Mouse (Mus musculus) myocyte (in vitro differentiated cells): ENCODE measurements around the gene Cgas. TPM values are rescaled to one million over a fixed set of nuclear protein-coding genes. Genes with fewer than 3 reads are reported as not detected.
"Not testable (repeated sequence)": the region's sequence is repeated elsewhere in the genome, so short reads cannot be mapped to it uniquely, and the experiment has no call there.

ENCODE experiments used
- H3K27me3 ChIP-seq: one replicate; pipeline ENCODE4 v1.6.1; 2011; ENCODE audit not compliant: control insufficient read depth, insufficient read depth, insufficient read length
- H3K36me3 ChIP-seq: one replicate; pipeline ENCODE4 v1.6.1; 2011; ENCODE audit not compliant: control insufficient read depth, insufficient read depth
- H3K4me2 ChIP-seq: one replicate; pipeline ENCODE4 v1.6.1; 2011; ENCODE audit warnings: low read depth, control low read depth
- H3K4me3 ChIP-seq: one replicate; pipeline ENCODE4 v1.5.1; 2011; ENCODE audit warnings: mild to moderate bottlenecking, control low read depth, moderate library complexity
- H3K79me2 ChIP-seq: one replicate; pipeline ENCODE4 v1.6.1; 2011; ENCODE audit not compliant: control insufficient read depth, insufficient read depth
- H3ac ChIP-seq: one replicate; pipeline ENCODE4 v1.6.1; 2011; ENCODE audit not compliant: control insufficient read depth, insufficient read length
- CEBPB ChIP-seq: IDR thresholded peaks from 2 replicates; pipeline ENCODE4 v1.6.1; 2011; ENCODE audit warnings: mild to moderate bottlenecking, moderate library complexity; ENCODE audit not compliant: poor library complexity, insufficient read depth, severe bottlenecking
- E2F4 ChIP-seq: IDR thresholded peaks from one replicate; pipeline ENCODE4 v1.6.1; 2011; ENCODE audit warnings: mild to moderate bottlenecking, control low read depth, moderate library complexity; ENCODE audit not compliant: insufficient read depth
- MAX ChIP-seq: IDR thresholded peaks from one replicate; pipeline ENCODE4 v1.6.1; 2011; ENCODE audit warnings: low read depth, mild to moderate bottlenecking, control low read depth
- MYOD1 ChIP-seq, 3 experiments: IDR thresholded peaks; one replicate each; pipeline ENCODE4 v1.6.1; 2011; ENCODE audit warnings: control low read depth in 2 of 3, low read depth in 2 of 3, mild to moderate bottlenecking in 2 of 3, moderate library complexity in 1 of 3; ENCODE audit not compliant: insufficient read length in 2 of 3, control insufficient read depth in 1 of 3
- MYOG ChIP-seq, 3 experiments: IDR thresholded peaks; one replicate each; pipeline ENCODE4 v1.6.1; 2011; ENCODE audit warnings: control low read depth in 2 of 3, low read depth in 2 of 3, mild to moderate bottlenecking in 2 of 3; ENCODE audit not compliant: insufficient read length in 2 of 3, control insufficient read depth in 1 of 3, insufficient read depth in 1 of 3
- POLR2A ChIP-seq: IDR thresholded peaks from one replicate; pipeline ENCODE4 v1.6.1; 2011; ENCODE audit warnings: low read depth, mild to moderate bottlenecking, control low read depth, moderate library complexity; ENCODE audit not compliant: insufficient read length
- POLR2AphosphoS2 ChIP-seq: IDR thresholded peaks from one replicate; pipeline ENCODE4 v1.6.1; 2011; ENCODE audit warnings: low read depth, control low read depth; ENCODE audit not compliant: insufficient read length
- REST ChIP-seq: IDR thresholded peaks from one replicate; pipeline ENCODE4 v1.6.1; 2011; ENCODE audit warnings: mild to moderate bottlenecking, control low read depth, moderate library complexity; ENCODE audit not compliant: insufficient read depth, insufficient read length
- SRF ChIP-seq: IDR thresholded peaks from one replicate; pipeline ENCODE4 v1.6.1; 2011; ENCODE audit warnings: low read depth; ENCODE audit not compliant: control insufficient read depth, insufficient read length
- TCF12 ChIP-seq: IDR thresholded peaks from one replicate; pipeline ENCODE4 v1.6.1; 2011; ENCODE audit warnings: mild to moderate bottlenecking, control low read depth; ENCODE audit not compliant: poor library complexity, insufficient read depth, severe bottlenecking
- TCF3 ChIP-seq: IDR thresholded peaks from one replicate; pipeline ENCODE4 v1.6.1; 2011; ENCODE audit warnings: low read depth, control low read depth; ENCODE audit not compliant: insufficient read length
- USF1 ChIP-seq: IDR thresholded peaks from one replicate; pipeline ENCODE4 v1.6.1; 2011; ENCODE audit warnings: low read depth, mild to moderate bottlenecking, control low read depth, moderate library complexity
- polyA plus RNA-seq: library from polyadenylated mRNA; unstranded; fragments of >200 nt; fragmentation: generic; extraction: Trizol; gene quantifications from one replicate; pipeline ENCODE4 v1.2.1, GENCODE M21; 2012; ENCODE audit warnings: missing spikeins

Cgas gene
- polyA plus RNA-seq = 0.56 TPM

- Histone ChIP-seq H3K4me2 (peak within 1 kb of the TSS; percentile 65), H3K27me3 (peaks cover 7% of the 10 kb centered on the region), H3K79me2 (no peaks in the 10 kb centered on the region)
These were observed at the start of gene Cgas for GRCm38 (mm10) chr9:78442579-78443392. Gene Cgas (minus strand): TSS chr9:78443237.

DNA sequence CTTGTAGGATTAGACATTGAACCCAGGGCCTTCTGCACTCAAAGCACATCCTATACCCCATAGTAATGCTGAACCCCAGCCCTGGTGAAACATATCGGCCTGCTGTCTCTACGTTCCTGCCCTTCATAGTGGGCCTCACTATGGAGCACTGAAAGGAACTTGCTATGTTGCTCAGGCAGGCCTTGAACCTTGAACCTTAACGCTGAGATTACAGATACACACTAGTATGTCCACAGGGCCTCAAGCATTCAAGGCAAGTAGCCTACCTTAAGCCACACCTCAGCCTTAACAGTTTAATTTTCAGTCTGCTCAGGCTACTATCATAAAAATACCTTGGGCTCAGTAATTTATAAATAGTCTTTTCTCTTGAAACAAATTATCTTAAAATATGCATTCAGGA is 49.2 kb upstream of the Cgas start:
- TF ChIP-seq CEBPB (no peak), POLR2AphosphoS2 (no peak), USF1 (no peak), POLR2A (no peak), MYOG (IDR thresholded peaks at IDR 0.05; ENCODE audit: control insufficient read depth in 1 of 3, insufficient read depth in 1 of 3, insufficient read length in 2 of 3, low read depth in 2 of 3) (no peak), MYOD1 (IDR thresholded peaks at IDR 0.05; ENCODE audit: control insufficient read depth in 1 of 3, insufficient read length in 2 of 3, low read depth in 2 of 3) (no peak), TCF3 (no peak), SRF (no peak), TCF12 (no peak), REST (no peak), E2F4 (no peak), MAX (no peak)
- H3K79me2 ChIP-seq = no peaks in the 10 kb centered on the region
- H3ac ChIP-seq = no peak overlapping the region
- H3K27me3 ChIP-seq = no peaks in the 10 kb centered on the region
- H3K36me3 ChIP-seq = no peaks in the 10 kb centered on the region
- no peak overlapping the region for H3K4me2 ChIP-seq
- H3K4me3 ChIP-seq = no peak overlapping the region

More at GRCm38 (mm10) chr9:78442579-78443392, at the start of gene Cgas:
- Histone ChIP-seq H3ac (peak within 1 kb of the TSS; percentile 28), H3K4me3 (peak within 1 kb of the TSS; percentile 26), H3K36me3 (no peaks in the 10 kb centered on the region)
- no peak for TF ChIP-seq TCF12
- TF ChIP-seq POLR2AphosphoS2 = no peak
- TF ChIP-seq SRF = no peak
- TF ChIP-seq MAX = no peak
- no peak for TF ChIP-seq E2F4
- TF ChIP-seq MYOG (IDR thresholded peaks at IDR 0.05; ENCODE audit: control insufficient read depth in 1 of 3, insufficient read depth in 1 of 3, insufficient read length in 2 of 3, low read depth in 2 of 3) = no peak
- TF ChIP-seq USF1 = no peak
- TF ChIP-seq POLR2A = peak; percentile 45

DNA sequence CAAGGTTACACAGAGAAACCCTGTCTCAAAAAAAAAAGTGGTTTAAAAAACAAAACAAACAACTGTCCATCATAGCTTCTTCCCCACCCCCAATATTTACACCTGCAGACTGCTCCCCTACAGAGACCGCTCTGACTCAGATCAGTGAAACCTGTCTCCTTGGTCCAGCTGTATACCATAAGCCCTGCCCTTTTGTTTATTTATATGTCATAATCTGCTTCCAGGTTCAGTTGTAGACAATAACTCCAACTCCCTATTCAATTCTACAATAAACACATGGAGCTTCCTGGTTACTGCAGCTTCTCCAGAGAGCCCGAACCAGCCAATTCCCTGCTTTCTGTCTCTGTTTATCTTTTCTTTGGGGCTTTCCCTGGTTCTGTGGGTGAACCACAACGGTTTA is 48.1 kb upstream of the Cgas start:
- TF ChIP-seq POLR2AphosphoS2 = no peak
- TF ChIP-seq SRF = no peak
- no peak for TF ChIP-seq MYOG (IDR thresholded peaks at IDR 0.05; ENCODE audit: control insufficient read depth in 1 of 3, insufficient read depth in 1 of 3, insufficient read length in 2 of 3, low read depth in 2 of 3)
- TF ChIP-seq TCF12 = no peak
- no peak for TF ChIP-seq TCF3
- no peak for TF ChIP-seq MAX
- no peak for TF ChIP-seq USF1
- TF ChIP-seq REST = no peak
- no peak for TF ChIP-seq E2F4
- no peak for TF ChIP-seq CEBPB
- no peak for TF ChIP-seq MYOD1 (IDR thresholded peaks at IDR 0.05; ENCODE audit: control insufficient read depth in 1 of 3, insufficient read length in 2 of 3, low read depth in 2 of 3)
- TF ChIP-seq POLR2A = no peak

DNA sequence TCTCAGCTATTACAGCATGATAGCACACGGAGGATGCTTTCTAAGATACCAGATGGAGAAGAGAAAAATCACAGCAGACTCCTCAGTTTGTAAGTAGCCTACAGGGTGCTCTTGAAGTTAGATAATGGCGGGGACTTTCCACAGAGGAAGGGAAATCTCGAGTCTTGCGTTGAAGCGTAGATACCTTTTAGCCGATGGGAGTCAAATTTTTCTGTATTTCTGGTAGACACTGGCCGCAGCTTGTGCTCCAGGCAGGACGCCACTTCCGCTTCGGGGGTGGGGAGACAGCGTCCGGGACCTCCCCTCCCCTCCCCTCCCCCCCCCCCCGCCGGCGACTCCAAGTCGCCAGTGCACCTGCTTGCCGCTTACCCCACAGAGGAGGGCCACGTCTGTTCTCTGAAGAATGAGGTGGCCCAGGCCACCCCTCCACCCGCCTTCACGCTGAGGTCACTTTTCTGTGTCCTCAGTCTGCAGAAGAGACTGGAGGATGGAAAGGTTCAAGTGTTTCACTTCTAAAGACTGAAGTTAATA is 45.9 kb upstream of the Cgas start, which contains the start of gene Eef1a1:
Gene Eef1a1, minus strand, starts transcription at position 262 of the 531 bp plus-strand sequence.
- Histone ChIP-seq H3K4me2 (peak within 1 kb of the TSS; percentile 92), H3K4me3 (peak within 1 kb of the TSS; percentile 28), H3ac (no peak within 1 kb of the TSS), H3K79me2 (no peaks in the 10 kb centered on the region), H3K27me3 (no peaks in the 10 kb centered on the region), H3K36me3 (no peaks in the 10 kb centered on the region)
- peak in 2 of 3 experiments; percentile 45 to 68 for TF ChIP-seq MYOD1 (IDR thresholded peaks at IDR 0.05; ENCODE audit: control insufficient read depth in 1 of 3, insufficient read length in 2 of 3, low read depth in 2 of 3)
- TF ChIP-seq POLR2AphosphoS2 = no peak
- peak in 1 of 3 experiments; percentile 33 for TF ChIP-seq MYOG (IDR thresholded peaks at IDR 0.05; ENCODE audit: control insufficient read depth in 1 of 3, insufficient read depth in 1 of 3, insufficient read length in 2 of 3, low read depth in 2 of 3)
- peak; percentile 29 for TF ChIP-seq POLR2A
- no peak for TF ChIP-seq SRF

More for the DNA sequence above, 48.1 kb upstream of the Cgas start:
- Histone ChIP-seq H3K79me2 (no peaks in the 10 kb centered on the region), H3K4me3 (no peak overlapping the region), H3K36me3 (no peaks in the 10 kb centered on the region), H3ac (no peak overlapping the region), H3K4me2 (no peak overlapping the region), H3K27me3 (no peaks in the 10 kb centered on the region)

DNA sequence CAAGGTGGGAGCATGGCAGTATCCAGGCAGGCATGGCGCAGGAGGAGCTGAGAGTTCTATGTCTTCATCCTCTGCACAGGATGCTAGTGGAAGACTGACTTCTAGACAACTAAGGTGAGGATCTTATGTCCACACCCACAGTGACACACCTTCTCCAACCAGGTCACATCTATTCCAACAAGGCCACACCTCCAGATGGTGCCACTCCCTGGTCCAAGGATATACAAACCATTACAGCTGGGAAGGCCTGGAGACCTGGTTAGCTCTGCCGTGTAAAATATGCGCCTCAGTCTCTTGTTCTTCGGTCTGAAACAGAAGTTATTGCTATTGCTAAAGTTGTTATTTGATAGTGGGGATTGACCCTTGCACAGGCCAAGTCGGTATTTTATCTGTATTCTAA is 45.0 kb upstream of the Cgas start:
- H3ac ChIP-seq, H3K79me2 ChIP-seq, H3K36me3 ChIP-seq, H3K27me3 ChIP-seq: not testable (repeated sequence)
- Histone ChIP-seq H3K4me2 (peak overlapping the region; percentile 92), H3K4me3 (peak overlapping the region; percentile 28)
